In the genomic region with DNA sequence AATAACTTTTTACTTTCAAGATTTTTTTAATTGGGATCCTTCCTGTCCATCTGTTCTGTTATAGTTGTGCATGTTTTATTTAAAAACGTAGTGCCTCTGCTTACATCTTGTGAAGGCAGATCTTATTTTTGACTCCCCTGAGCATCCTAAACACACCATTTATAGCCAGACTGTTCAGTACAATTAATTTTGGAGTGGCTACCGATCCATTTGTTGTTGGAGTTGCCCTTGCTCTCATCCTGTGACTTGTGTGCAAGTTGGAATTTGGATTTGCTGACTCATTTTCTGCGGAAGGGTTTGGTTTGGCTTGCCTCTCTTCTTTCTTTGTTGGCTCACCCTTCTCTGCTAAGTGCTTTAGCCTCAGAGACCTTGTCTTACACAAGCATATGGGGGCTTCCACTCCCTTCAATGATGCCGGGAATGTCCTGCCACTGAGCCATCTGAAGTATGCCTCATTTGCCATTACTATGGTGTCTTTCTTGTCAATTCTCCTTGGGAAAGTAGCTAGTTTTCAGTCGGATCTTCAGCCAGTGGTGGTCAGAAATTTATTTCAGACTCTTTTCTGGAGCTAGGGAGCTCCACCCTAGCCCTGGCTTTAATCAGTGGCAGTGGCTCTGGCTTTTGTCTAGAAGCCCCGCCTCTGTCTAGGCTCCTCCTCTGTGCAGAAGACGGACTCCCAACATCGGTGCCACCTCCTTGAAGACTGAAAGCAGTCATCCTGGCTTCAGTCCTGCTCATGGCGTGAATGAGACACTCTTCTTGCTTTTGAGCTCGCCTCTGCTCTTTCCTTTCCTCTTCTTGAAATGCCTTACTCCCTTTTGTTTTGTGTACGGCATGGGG, we compare ENCODE assay signal across 8 mouse cellular contexts.
A peak's percentile ranks its signal among the peaks of the same experiment; 100 is the strongest.
DNase-seq lines count a peak whose midpoint lies in the region.
"Had no signal": no experiment of that assay in that cellular context is flagged by ENCODE, and none has a peak within 500 bp of the region (broad histone marks: within the 10 kb centered on the region; RNA-seq: fewer than 3 reads in every experiment).

No protein-coding gene starts in this region.

- intact Hi-C loops in heart, postnatal 10 days (cut with DNase I), result no loop called here

- peak; percentile 67 for DNase-seq in 3134 (ENCODE audit: extremely low read depth, insufficient read length, low spot score)
- DNase-seq in 3T3-L1 (ENCODE audit: low read depth, low spot score), result peak; percentile 58
- DNase-seq in fibroblast of lung, adult 2 months (ENCODE audit: low read depth), result peak; percentile 72
- peak; percentile 48 to 56 for DNase-seq in heart, postnatal 10 days
- DNase-seq in testis, postnatal 10 days (ENCODE audit: low spot score), result no peak
- DNase-seq in cerebellum, adult 9-11 months, result no peak
- no peak for DNase-seq in left cerebral cortex, adult 9 months (ENCODE audit: low spot score in 2 of 2)
- DNase-seq: kidney, adult 18-20 months had no signal

Comparison
In these comparisons a context has a peak if more than half of its experiments do, and no peak if none do; other contexts are left out.
1. DNase-seq: peak in 3134 (single experiment), 3T3-L1 (single experiment), fibroblast of lung, adult 2 months (single experiment) and heart, postnatal 10 days (2 of 2); none in testis, postnatal 10 days (single experiment), cerebellum, adult 9-11 months (single experiment) and left cerebral cortex, adult 9 months (0 of 2).